Mouse (Mus musculus): Measurements from ENCODE around the gene Acadsb. TPM values are rescaled to one million over a fixed set of nuclear protein-coding genes. Genes with fewer than 3 reads are reported as not detected.

Gene Acadsb
- polyA plus RNA-seq, 1 experiment from 2014 or later, result 56.5 TPM

- WGBS, result 43% methylated on average over 8 of the region's 8 CpGs
- Histone ChIP-seq H3K4me3 (no peak overlapping the region), H3K36me3 (no peaks in the 10 kb centered on the region), H3K27me3 (ENCODE audit: insufficient read depth, poor library complexity, severe bottlenecking) (no peaks in the 10 kb centered on the region), H3K9me3 (no peaks in the 10 kb centered on the region), H3K27ac (no peak overlapping the region), H3K4me1 (no peaks in the 10 kb centered on the region)
- DNase-seq (ENCODE audit: low spot score), result no peak
These were observed 66.7 kb downstream of the Acadsb start for GRCm38 (mm10) chr7:131477140-131477539.

GRCm38 (mm10) chr7:131478403-131478802 lies 68.0 kb downstream of the Acadsb start:
- H3K4me3 ChIP-seq, result no peak overlapping the region
- WGBS, result 88% methylated on average over 5 of the region's 5 CpGs

More at GRCm38 (mm10) chr7:131478403-131478802, 68.0 kb downstream of the Acadsb start:
- Histone ChIP-seq H3K27me3 (ENCODE audit: insufficient read depth, poor library complexity, severe bottlenecking) (no peaks in the 10 kb centered on the region), H3K27ac (no peak overlapping the region), H3K36me3 (no peaks in the 10 kb centered on the region), H3K4me1 (no peaks in the 10 kb centered on the region), H3K9me3 (no peaks in the 10 kb centered on the region)
- DNase-seq (ENCODE audit: low spot score), result no peak

Other genes starting within 250 kb of the Acadsb start
- gene 5430419D17Rik, start 236.2 kb upstream of the Acadsb start, polyA plus RNA-seq (2016; fragmentation: Nextera tagmentation; extraction: Ambion mirVana), result 0.06 and 0.07 TPM in 2 replicates
- gene Cuzd1, start 88.3 kb upstream of the Acadsb start, polyA plus RNA-seq (2016; fragmentation: Nextera tagmentation; extraction: Ambion mirVana), result 0.43 and 0.74 TPM in 2 replicates
- gene Fam24b, start 81.1 kb upstream of the Acadsb start, polyA plus RNA-seq (2016; fragmentation: Nextera tagmentation; extraction: Ambion mirVana), result not detected in 2 replicates
- not detected in 2 replicates for gene Fam24a, start 76.7 kb upstream of the Acadsb start, polyA plus RNA-seq (2016; fragmentation: Nextera tagmentation; extraction: Ambion mirVana)
- gene 2310057M21Rik, start 47.8 kb upstream of the Acadsb start, polyA plus RNA-seq (2016; fragmentation: Nextera tagmentation; extraction: Ambion mirVana), result 26.1 and 29.2 TPM in 2 replicates
- gene Pstk, start 39.5 kb upstream of the Acadsb start, polyA plus RNA-seq (2016; fragmentation: Nextera tagmentation; extraction: Ambion mirVana), result 90.8 and 92.4 TPM in 2 replicates
- gene Ikzf5, start 80 bp upstream of the Acadsb start, polyA plus RNA-seq (2016; fragmentation: Nextera tagmentation; extraction: Ambion mirVana), result 10.6 and 12.7 TPM in 2 replicates
- 0.09 TPM in 1 of 2 replicates, not detected in the other for gene Hmx3, start 132.3 kb downstream of the Acadsb start, polyA plus RNA-seq (2016; fragmentation: Nextera tagmentation; extraction: Ambion mirVana)
- gene Hmx2, start 138.2 kb downstream of the Acadsb start, polyA plus RNA-seq (2016; fragmentation: Nextera tagmentation; extraction: Ambion mirVana), result not detected in 2 replicates
- gene Bub3, start 149.6 kb downstream of the Acadsb start, polyA plus RNA-seq (2016; fragmentation: Nextera tagmentation; extraction: Ambion mirVana), result 182 and 235 TPM in 2 replicates

All from heart, embryonic 10.5 days (tissue).